Mouse (Mus musculus): ENCODE results near the gene Bbs5. TPM values are rescaled to one million over a fixed set of nuclear protein-coding genes. Genes with fewer than 3 reads are reported as not detected.
A peak's percentile ranks its signal among the peaks of the same experiment; 100 is the strongest.
"Not testable (repeated sequence)": the region's sequence is repeated elsewhere in the genome, so short reads cannot be mapped to it uniquely, and the experiment has no call there.

The Bbs5 gene
- total RNA-seq, 2 experiments from 2014 or later, result 6.5 to 9.2 TPM

- DNase-seq (ENCODE audit: low spot score in 2 of 2), result no peak
These were observed 21.4 kb downstream of the Bbs5 start for GRCm38 (mm10) chr2:69668414-69668813.

GRCm38 (mm10) chr2:69669853-69670252, 22.9 kb downstream of the Bbs5 start, which contains the start of gene Klhl41:
Gene Klhl41, plus strand, starts transcription at chr2:69670120.
- DNase-seq (ENCODE audit: low spot score in 2 of 2), result no peak

GRCm38 (mm10) chr2:69673723-69674122, 26.8 kb downstream of the Bbs5 start:
- no peak for DNase-seq (ENCODE audit: low spot score in 2 of 2)

GRCm38 (mm10) chr2:69675266-69675665, 28.3 kb downstream of the Bbs5 start:
- no peak for DNase-seq (ENCODE audit: low spot score in 2 of 2)

- DNase-seq (ENCODE audit: low spot score in 2 of 2), result no peak
These were observed 29.7 kb downstream of the Bbs5 start for GRCm38 (mm10) chr2:69676713-69677112.

- DNase-seq (ENCODE audit: low spot score in 2 of 2), result not testable (repeated sequence)
These were observed 30.2 kb downstream of the Bbs5 start for GRCm38 (mm10) chr2:69677215-69677614.

- DNase-seq (ENCODE audit: low spot score in 2 of 2), result no peak
These were observed 33.0 kb downstream of the Bbs5 start for GRCm38 (mm10) chr2:69679990-69680389.

GRCm38 (mm10) chr2:69681931-69682330, 35.0 kb downstream of the Bbs5 start:
- no peak for DNase-seq (ENCODE audit: low spot score in 2 of 2)

- DNase-seq (ENCODE audit: low spot score in 2 of 2), result no peak
These were observed 36.2 kb downstream of the Bbs5 start for GRCm38 (mm10) chr2:69683036-69683805.

- DNase-seq (ENCODE audit: low spot score in 2 of 2), result no peak
These were observed 37.5 kb downstream of the Bbs5 start for GRCm38 (mm10) chr2:69684488-69684887.

GRCm38 (mm10) chr2:69690214-69690613, 43.2 kb downstream of the Bbs5 start:
- DNase-seq (ENCODE audit: low spot score in 2 of 2), result no peak

- no peak for DNase-seq (ENCODE audit: low spot score in 2 of 2)
These were observed 43.9 kb downstream of the Bbs5 start for GRCm38 (mm10) chr2:69690843-69691242.

GRCm38 (mm10) chr2:69693501-69693900, 46.5 kb downstream of the Bbs5 start:
- no peak for DNase-seq (ENCODE audit: low spot score in 2 of 2)

GRCm38 (mm10) chr2:69700446-69700845, 53.5 kb downstream of the Bbs5 start:
- no peak for DNase-seq (ENCODE audit: low spot score in 2 of 2)

- no peak for DNase-seq (ENCODE audit: low spot score in 2 of 2)
These were observed 65.2 kb downstream of the Bbs5 start for GRCm38 (mm10) chr2:69712171-69712570.

- DNase-seq (ENCODE audit: low spot score in 2 of 2), result peak; percentile 70 to 77
These were observed 66.1 kb downstream of the Bbs5 start, which contains the start of gene Fastkd1 for GRCm38 (mm10) chr2:69712981-69713625. Gene Fastkd1, minus strand, starts transcription at chr2:69713516.

GRCm38 (mm10) chr2:69713626-69714014, 66.6 kb downstream of the Bbs5 start:
- DNase-seq (ENCODE audit: low spot score in 2 of 2), result no peak

GRCm38 (mm10) chr2:69714126-69714525, 67.2 kb downstream of the Bbs5 start:
- no peak for DNase-seq (ENCODE audit: low spot score in 2 of 2)

GRCm38 (mm10) chr2:69716483-69716882, 69.5 kb downstream of the Bbs5 start:
- no peak for DNase-seq (ENCODE audit: low spot score in 2 of 2)
